Mouse (Mus musculus): ENCODE measurements around the gene Scd1.

GRCm38 (mm10) chr19:44380065-44380464 is 27.6 kb downstream of the Scd1 start:
- TF ChIP-seq EP300 (IDR thresholded peaks at IDR 0.05; ENCODE audit: low read depth in 1 of 2, low read length in 2 of 2) (no peak), CTCF (IDR thresholded peaks at IDR 0.05 in 2 of 3, conservative IDR thresholded peaks at IDR 0.05 in 1 of 3; ENCODE audit: control insufficient read depth in 1 of 3, insufficient read depth in 1 of 3, low read depth in 2 of 3, low read length in 3 of 3, poor library complexity in 1 of 3, severe bottlenecking in 1 of 3) (no peak), KAT2A (conservative IDR thresholded peaks at IDR 0.05; ENCODE audit: low read depth, low read length) (no peak), POLR2A (IDR thresholded peaks at IDR 0.05; ENCODE audit: control insufficient read depth in 1 of 2, insufficient read depth in 1 of 2, low read depth in 1 of 2, low read length in 2 of 2, poor library complexity in 1 of 2) (no peak), TAL1 (IDR thresholded peaks at IDR 0.05; ENCODE audit: low read length) (no peak)
